Mouse (Mus musculus) T-helper 17 cell (primary cell): ENCODE measurements around the gene AC141477.1.

Experiments
- in situ Hi-C, 2 experiments: fragments of 300-600 bp; cut with MboI, MseI; formaldehyde crosslinking; loops; 1 replicate in 1 of 2; 2 replicates in 1 of 2; pipeline ENCODE4 v1.15.1; 2025; ENCODE audit warnings: high pct_unique_total_duplicates in 2 of 2

The AC141477.1 gene

GRCm38 (mm10) chr10:76416811-76417210 lies 23.4 kb downstream of the AC141477.1 start:
- in situ Hi-C loops: no loop called here

GRCm38 (mm10) chr10:76408520-76408919 lies 31.7 kb downstream of the AC141477.1 start:
- in situ Hi-C loops: no loop called here

GRCm38 (mm10) chr10:76392596-76392995 lies 47.6 kb downstream of the AC141477.1 start:
- in situ Hi-C loops: no loop called here

GRCm38 (mm10) chr10:76391786-76392185 lies 48.5 kb downstream of the AC141477.1 start:
- in situ Hi-C loops: no loop called here

- in situ Hi-C loops: no loop called here
Measured at GRCm38 (mm10) chr10:76391166-76391565, 49.1 kb downstream of the AC141477.1 start.
